Mouse (Mus musculus) limb, embryonic 11.5 days (tissue): ENCODE results near the gene Sct. TPM values are rescaled to one million over a fixed set of nuclear protein-coding genes. Genes with fewer than 3 reads are reported as not detected.

Experiments
- ATAC-seq: fragments of 200-750 bp; cut with Nextera tagmentation; 2 replicates; pipeline ENCODE4 v1.8.0; 2017; ENCODE audit warnings: low read depth; ENCODE audit not compliant: insufficient number of reproducible peaks, low FRiP score, low TSS enrichment
- DNase-seq: peaks from one replicate; pipeline ENCODE4 v3.0.0-alpha.2; 2015; ENCODE audit warnings: low spot score
- H3K27ac ChIP-seq: fragments of 300-500 bp; sonication (generic); replicated peaks from 2 replicates; pipeline ENCODE4 v1.5.1; 2014; ENCODE audit warnings: low read depth, mild to moderate bottlenecking, low read length
- H3K27me3 ChIP-seq: fragments of 300-500 bp; sonication (generic); 2 replicates; pipeline ENCODE4 v1.6.1; 2014; ENCODE audit warnings: mild to moderate bottlenecking, low read length, mixed read lengths; ENCODE audit not compliant: control insufficient read depth, insufficient read depth
- H3K36me3 ChIP-seq: fragments of 300-500 bp; sonication (generic); 2 replicates; pipeline ENCODE4 v1.6.1; 2014; ENCODE audit warnings: mild to moderate bottlenecking, low read length, moderate library complexity, mixed read lengths; ENCODE audit not compliant: control insufficient read depth, insufficient read depth
- H3K4me1 ChIP-seq: fragments of 300-500 bp; sonication (generic); 2 replicates; pipeline ENCODE4 v1.6.1; 2014; ENCODE audit warnings: low read length, mixed read lengths; ENCODE audit not compliant: control insufficient read depth, insufficient read depth
- H3K4me2 ChIP-seq: fragments of 300-500 bp; sonication (generic); 2 replicates; pipeline ENCODE4 v1.6.1; 2014; ENCODE audit warnings: low read depth, mild to moderate bottlenecking, moderate library complexity; ENCODE audit not compliant: severe bottlenecking
- H3K4me3 ChIP-seq: fragments of 300-500 bp; sonication (generic); 2 replicates; pipeline ENCODE4 v1.5.1; 2014; ENCODE audit warnings: low read depth, low read length
- H3K9ac ChIP-seq: fragments of 300-500 bp; sonication (generic); 2 replicates; pipeline ENCODE4 v1.6.1; 2014; ENCODE audit warnings: mild to moderate bottlenecking, low read length
- H3K9me3 ChIP-seq: fragments of 300-500 bp; sonication (generic); 2 replicates; pipeline ENCODE4 v1.6.1; 2016; ENCODE audit warnings: low read length; ENCODE audit not compliant: control insufficient read depth
- WGBS: fragments of 180-500 bp; shearing (Covaris S2); extraction: QIAGEN DNeasy Blood & Tissue Kit; methylation state at CpG from one replicate; pipeline ENCODE4 v1.1.7; 2014; 5-methylcytosine and 5-hydroxymethylcytosine counted together
- polyA plus RNA-seq: library from polyadenylated mRNA; unstranded; fragments of >200 nt; fragmentation: Nextera tagmentation; extraction: Ambion mirVana; gene quantifications from 2 replicates; pipeline ENCODE4 v1.2.1, GENCODE M21; 2014

Sct gene
- polyA plus RNA-seq, 1 experiment from 2014 or later = 10.2 TPM

DNA sequence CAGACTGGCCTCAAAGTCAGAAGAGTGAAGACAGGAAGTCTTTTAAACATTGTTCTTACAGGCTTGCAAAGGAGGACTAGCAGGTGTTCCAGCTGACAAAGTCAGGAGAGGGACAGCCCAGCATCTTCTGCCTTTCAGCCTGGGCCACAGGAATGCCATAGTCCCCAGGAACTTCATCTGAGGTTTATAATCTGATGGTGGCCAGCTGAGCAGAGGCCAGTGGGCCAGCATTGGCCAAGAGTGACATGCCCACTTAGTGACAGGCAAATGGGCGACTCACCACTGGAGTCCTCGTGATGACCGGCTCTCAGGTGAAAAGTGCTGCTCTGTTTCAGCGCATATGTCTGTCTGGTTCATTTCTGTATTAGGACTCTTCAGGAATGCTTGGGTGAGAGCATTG is 48.4 kb downstream of the Sct start:
- H3K36me3 ChIP-seq = peaks cover 31% of the 10 kb centered on the region

DNA sequence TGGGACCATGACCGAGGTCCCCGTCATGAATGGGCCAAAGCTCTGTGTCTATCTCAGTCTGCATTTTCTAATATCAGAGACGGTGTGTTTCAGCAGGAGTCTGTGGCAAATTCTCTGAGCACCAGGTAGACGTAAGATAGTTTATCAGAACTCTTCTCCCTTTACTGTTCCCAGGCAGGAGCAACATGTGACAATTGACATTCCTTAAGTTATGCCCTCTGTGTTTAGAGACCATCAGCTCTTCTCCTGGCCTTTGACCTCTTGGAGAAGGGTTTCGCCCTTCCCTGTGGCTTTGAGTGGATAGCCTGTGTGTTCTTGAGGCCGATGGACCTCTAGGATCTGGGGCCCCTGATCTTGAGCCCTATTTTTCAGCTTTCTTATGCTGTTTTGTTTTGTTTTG is 49.2 kb downstream of the Sct start:
- H3K27ac ChIP-seq = no peak overlapping the region
- 64% methylated on average over 6 of the region's 6 CpGs for WGBS
- peak overlapping the region; percentile 89 for H3K9ac ChIP-seq
- ATAC-seq (no peak), DNase-seq (no peak)
- H3K4me2 ChIP-seq = peak overlapping the region; percentile 75
- peak overlapping the region; percentile 92 for H3K4me3 ChIP-seq
- H3K9me3 ChIP-seq = no peaks in the 10 kb centered on the region
- H3K36me3 ChIP-seq = peaks cover 28% of the 10 kb centered on the region
- peaks cover 7% of the 10 kb centered on the region for H3K4me1 ChIP-seq
- no peaks in the 10 kb centered on the region for H3K27me3 ChIP-seq

More for the DNA sequence above, 48.4 kb downstream of the Sct start:
- Histone ChIP-seq H3K9me3 (no peaks in the 10 kb centered on the region), H3K4me3 (no peak overlapping the region), H3K27me3 (no peaks in the 10 kb centered on the region), H3K9ac (no peak overlapping the region), H3K4me2 (peak overlapping the region; percentile 75; the same call in 1 of the 2 replicates), H3K4me1 (peaks cover 7% of the 10 kb centered on the region), H3K27ac (no peak overlapping the region)
- DNase-seq (no peak), ATAC-seq (no peak)
- 93% methylated on average over 4 of the region's 4 CpGs for WGBS

Other genes with a start within 250 kb of the Sct start
- gene B4galnt4, start 218.0 kb downstream of the Sct start, polyA plus RNA-seq = 19.1 and 20.0 TPM in 2 replicates
- 3.3 and 3.9 TPM in 2 replicates for gene Pkp3, start 200.9 kb downstream of the Sct start, polyA plus RNA-seq
- gene Sigirr, start 178.6 kb downstream of the Sct start, polyA plus RNA-seq = 1.9 and 2.8 TPM in 2 replicates
- 0.76 and 0.85 TPM in 2 replicates for gene Ano9, start 161.3 kb downstream of the Sct start, polyA plus RNA-seq
- 70.0 and 70.6 TPM in 2 replicates for gene Ptdss2, start 156.8 kb downstream of the Sct start, polyA plus RNA-seq
- gene Rnh1, start 106.3 kb downstream of the Sct start, polyA plus RNA-seq = 82.9 and 88.3 TPM in 2 replicates
- 98.7 and 99.1 TPM in 2 replicates for gene Hras, start 85.1 kb downstream of the Sct start, polyA plus RNA-seq
- gene Lrrc56, start 85.0 kb downstream of the Sct start, polyA plus RNA-seq = 11.7 and 12.5 TPM in 2 replicates
- 3.8 and 5.1 TPM in 2 replicates for gene Lmntd2, start 65.1 kb downstream of the Sct start, polyA plus RNA-seq
- gene Rassf7, start 63.3 kb downstream of the Sct start, polyA plus RNA-seq = 32.5 and 38.8 TPM in 2 replicates
- 83.4 and 93.5 TPM in 2 replicates for gene Phrf1, start 50.3 kb downstream of the Sct start, polyA plus RNA-seq
- gene Irf7, start 12.7 kb downstream of the Sct start, polyA plus RNA-seq = 0.59 and 0.79 TPM in 2 replicates
- gene Cdhr5, start 2.3 kb downstream of the Sct start, polyA plus RNA-seq = 0.20 TPM in 1 of 2 replicates, not detected in the other
- 0.45 and 0.47 TPM in 2 replicates for gene Drd4, start 12.9 kb upstream of the Sct start, polyA plus RNA-seq
- 59.3 and 64.6 TPM in 2 replicates for gene Deaf1, start 48.6 kb upstream of the Sct start, polyA plus RNA-seq
- 29.5 and 30.2 TPM in 2 replicates for gene Tmem80, start 48.6 kb upstream of the Sct start, polyA plus RNA-seq
- 2.6 and 2.8 TPM in 2 replicates for gene Eps8l2, start 59.7 kb upstream of the Sct start, polyA plus RNA-seq
- gene Taldo1, start 113.1 kb upstream of the Sct start, polyA plus RNA-seq = 306 and 317 TPM in 2 replicates
- gene Gatd1, start 135.0 kb upstream of the Sct start, polyA plus RNA-seq = 52.2 TPM in 2 replicates
- gene Cend1, start 150.4 kb upstream of the Sct start, polyA plus RNA-seq = 2.7 and 3.2 TPM in 2 replicates
- gene Slc25a22, start 158.8 kb upstream of the Sct start, polyA plus RNA-seq = 34.8 and 37.1 TPM in 2 replicates
- 15.7 and 18.3 TPM in 2 replicates for gene Pidd1, start 164.9 kb upstream of the Sct start, polyA plus RNA-seq
- gene Rplp2, start 168.2 kb upstream of the Sct start, polyA plus RNA-seq = 1,271 and 1,319 TPM in 2 replicates
- 11.3 and 12.5 TPM in 2 replicates for gene Pnpla2, start 176.1 kb upstream of the Sct start, polyA plus RNA-seq
- 5.3 and 6.8 TPM in 2 replicates for gene Cracr2b, start 182.0 kb upstream of the Sct start, polyA plus RNA-seq
- 27.2 and 35.7 TPM in 2 replicates for gene Cd151, start 188.3 kb upstream of the Sct start, polyA plus RNA-seq
- 70.9 and 73.3 TPM in 2 replicates for gene Polr2l, start 196.0 kb upstream of the Sct start, polyA plus RNA-seq
- 21.2 and 22.3 TPM in 2 replicates for gene Tspan4, start 196.1 kb upstream of the Sct start, polyA plus RNA-seq